Mouse (Mus musculus) liver, postnatal 0 days (tissue): ENCODE results near the gene Zfp609. TPM values are rescaled to one million over a fixed set of nuclear protein-coding genes. Genes with fewer than 3 reads are reported as not detected.
A peak's percentile ranks its signal among the peaks of the same experiment; 100 is the strongest.

Experiments
- ATAC-seq: fragments of 200-750 bp; cut with Nextera tagmentation; 2 replicates; pipeline ENCODE4 v1.8.0; 2017; ENCODE audit warnings: mild to moderate bottlenecking, moderate library complexity
- DNase-seq: peaks from one replicate; pipeline ENCODE4 v3.0.0-alpha.2; 2016
- H3K27ac ChIP-seq: fragments of 300-500 bp; sonication (generic); 2 replicates; pipeline ENCODE4 v1.5.1; 2014; ENCODE audit warnings: antibody characterized with exemption, moderate library complexity, mild to moderate bottlenecking, low read depth
- H3K27me3 ChIP-seq: fragments of 300-500 bp; sonication (generic); 2 replicates; pipeline ENCODE4 v1.6.1; 2014; ENCODE audit warnings: low read length, control low read depth, mixed read lengths; ENCODE audit not compliant: insufficient read depth
- H3K36me3 ChIP-seq: fragments of 300-500 bp; sonication (generic); replicated peaks from 2 replicates; pipeline ENCODE4 v1.6.1; 2014; ENCODE audit warnings: mild to moderate bottlenecking, control low read depth, low read length, moderate library complexity, mixed read lengths; ENCODE audit not compliant: insufficient read depth
- H3K4me1 ChIP-seq: fragments of 300-500 bp; sonication (generic); 2 replicates; pipeline ENCODE4 v1.6.1; 2014; ENCODE audit warnings: antibody characterized with exemption, mild to moderate bottlenecking, control low read depth; ENCODE audit not compliant: insufficient read depth
- H3K4me2 ChIP-seq: fragments of 300-500 bp; sonication (generic); 2 replicates; pipeline ENCODE4 v1.6.1; 2014; ENCODE audit warnings: low read depth, mild to moderate bottlenecking, low read length, moderate library complexity, mixed read lengths
- H3K4me3 ChIP-seq: fragments of 300-500 bp; sonication (generic); 2 replicates; pipeline ENCODE4 v1.5.1; 2014; ENCODE audit warnings: low read depth, low read length
- H3K9ac ChIP-seq: fragments of 300-500 bp; sonication (generic); replicated peaks from 2 replicates; pipeline ENCODE4 v1.6.1; 2014; ENCODE audit warnings: mild to moderate bottlenecking, moderate library complexity
- H3K9me3 ChIP-seq: fragments of 300-500 bp; sonication (generic); 2 replicates; pipeline ENCODE4 v1.6.1; 2016; ENCODE audit warnings: mild to moderate bottlenecking, control low read depth, low read length, mixed read lengths
- CTCF ChIP-seq: sonication (generic); IDR thresholded peaks from 2 replicates; pipeline ENCODE4 v1.5.1; 2016; ENCODE audit warnings: antibody characterized with exemption, low read depth
- EP300 ChIP-seq: IDR thresholded peaks from 2 replicates; pipeline ENCODE4 v1.6.1; 2016; ENCODE audit warnings: antibody characterized with exemption, low read depth, mild to moderate bottlenecking
- WGBS: fragments of 180-500 bp; shearing (Covaris S2); extraction: QIAGEN DNeasy Blood & Tissue Kit; methylation state at CpG from one replicate; pipeline ENCODE4 v1.1.7; 2014; ENCODE audit not compliant: insufficient replicate concordance; 5-methylcytosine and 5-hydroxymethylcytosine counted together
- polyA plus RNA-seq: library from polyadenylated mRNA; unstranded; fragments of >200 nt; fragmentation: Nextera tagmentation; extraction: Ambion mirVana; gene quantifications from 2 replicates; pipeline ENCODE4 v1.2.1, GENCODE M21; 2015

Gene Zfp609
- 2.0 and 2.8 TPM in 2 replicates for polyA plus RNA-seq

- Histone ChIP-seq H3K27me3 (no peaks in the 10 kb centered on the region), H3K4me1 (peaks cover 49% of the 10 kb centered on the region), H3K9me3 (no peaks in the 10 kb centered on the region), H3K27ac (peak within 1 kb of the TSS; percentile 98), H3K9ac (peak within 1 kb of the TSS; percentile 88), H3K36me3 (no peaks in the 10 kb centered on the region), H3K4me3 (peak within 1 kb of the TSS; percentile 78), H3K4me2 (peak within 1 kb of the TSS; percentile 77)
- WGBS = under 1% methylated on average over 38 of the region's 76 CpGs
- peak; percentile 29; the same call in 1 of the 2 replicates for TF ChIP-seq EP300
- TF ChIP-seq CTCF = no peak
- peak; percentile 96 for DNase-seq
- ATAC-seq = peak; percentile 83
Observed at GRCm38 (mm10) chr9:65827344-65828015, at the start of gene Zfp609. Gene Zfp609 (minus strand): TSS chr9:65827564.

GRCm38 (mm10) chr9:65859656-65860055, 32.3 kb upstream of the Zfp609 start:
- no peaks in the 10 kb centered on the region for H3K27me3 ChIP-seq
- no peak for DNase-seq
- H3K4me1 ChIP-seq = no peaks in the 10 kb centered on the region
- TF ChIP-seq EP300 = no peak
- no peak for TF ChIP-seq CTCF
- no peak overlapping the region for H3K4me2 ChIP-seq
- peaks cover 30% of the 10 kb centered on the region for H3K36me3 ChIP-seq
- H3K27ac ChIP-seq = no peak overlapping the region
- H3K9me3 ChIP-seq = no peaks in the 10 kb centered on the region
- no peak for ATAC-seq
- H3K9ac ChIP-seq = no peak overlapping the region
- no peak overlapping the region for H3K4me3 ChIP-seq
- WGBS = 59% methylated on average over 1 of the region's 1 CpGs

- Histone ChIP-seq H3K9ac (no peak overlapping the region), H3K27me3 (no peaks in the 10 kb centered on the region), H3K9me3 (no peaks in the 10 kb centered on the region), H3K4me3 (no peak overlapping the region), H3K27ac (no peak overlapping the region), H3K4me1 (peaks cover under 1% of the 10 kb centered on the region), H3K4me2 (no peak overlapping the region), H3K36me3 (peaks cover 19% of the 10 kb centered on the region)
- TF ChIP-seq EP300 (no peak), CTCF (peak; percentile 30)
- WGBS = 31% methylated on average over 1 of the region's 1 CpGs
- no peak for ATAC-seq
- no peak for DNase-seq
Observed at GRCm38 (mm10) chr9:65850203-65850602, 22.8 kb upstream of the Zfp609 start.

- TF ChIP-seq CTCF (no peak), EP300 (no peak)
- ATAC-seq (no peak), DNase-seq (no peak)
- Histone ChIP-seq H3K9me3 (no peaks in the 10 kb centered on the region), H3K27me3 (no peaks in the 10 kb centered on the region), H3K4me2 (no peak overlapping the region), H3K9ac (no peak overlapping the region), H3K27ac (no peak overlapping the region), H3K4me1 (peaks cover 12% of the 10 kb centered on the region), H3K36me3 (peaks cover 14% of the 10 kb centered on the region; the same call in 1 of the 2 replicates), H3K4me3 (no peak overlapping the region)
Observed at GRCm38 (mm10) chr9:65848154-65848553, 20.8 kb upstream of the Zfp609 start.

GRCm38 (mm10) chr9:65844421-65845165, 17.2 kb upstream of the Zfp609 start:
- 53% methylated on average over 7 of the region's 7 CpGs for WGBS
- H3K4me3 ChIP-seq = no peak overlapping the region
- H3K27ac ChIP-seq = peak overlapping the region; percentile 69
- peaks cover 12% of the 10 kb centered on the region for H3K4me1 ChIP-seq
- H3K27me3 ChIP-seq = no peaks in the 10 kb centered on the region
- no peak overlapping the region for H3K4me2 ChIP-seq
- no peak for TF ChIP-seq CTCF
- no peak for TF ChIP-seq EP300
- H3K36me3 ChIP-seq = 0 out of 2 replicates have a peak, but pooled peaks cover 12% of the 10 kb centered on the region
- no peak overlapping the region for H3K9ac ChIP-seq
- H3K9me3 ChIP-seq = no peaks in the 10 kb centered on the region
- peak; percentile 27; the same call in 1 of the 2 replicates for ATAC-seq
- DNase-seq = peak; percentile 67

- no peak for DNase-seq
- no peak for ATAC-seq
- Histone ChIP-seq H3K27ac (no peak overlapping the region), H3K4me1 (peaks cover 8% of the 10 kb centered on the region), H3K36me3 (0 out of 2 replicates have a peak, but pooled peaks cover 7% of the 10 kb centered on the region), H3K9me3 (no peaks in the 10 kb centered on the region), H3K4me2 (no peak overlapping the region), H3K9ac (no peak overlapping the region), H3K4me3 (no peak overlapping the region), H3K27me3 (no peaks in the 10 kb centered on the region)
- 90% methylated on average over 1 of the region's 1 CpGs for WGBS
- TF ChIP-seq EP300 (no peak), CTCF (no peak)
Observed at GRCm38 (mm10) chr9:65839841-65840240, 12.5 kb upstream of the Zfp609 start.
